Mouse (Mus musculus) myocyte (in vitro differentiated cells): ENCODE data around the gene Nsun2. TPM values are rescaled to one million over a fixed set of nuclear protein-coding genes. Genes with fewer than 3 reads are reported as not detected.

ENCODE experiments used
- H3K27me3 ChIP-seq: one replicate; pipeline ENCODE4 v1.6.1; 2011; ENCODE audit not compliant: control insufficient read depth, insufficient read depth, insufficient read length
- H3K36me3 ChIP-seq: one replicate; pipeline ENCODE4 v1.6.1; 2011; ENCODE audit not compliant: control insufficient read depth, insufficient read depth
- H3K4me2 ChIP-seq: one replicate; pipeline ENCODE4 v1.6.1; 2011; ENCODE audit warnings: low read depth, control low read depth
- H3K4me3 ChIP-seq: one replicate; pipeline ENCODE4 v1.5.1; 2011; ENCODE audit warnings: mild to moderate bottlenecking, control low read depth, moderate library complexity
- H3K79me2 ChIP-seq: one replicate; pipeline ENCODE4 v1.6.1; 2011; ENCODE audit not compliant: control insufficient read depth, insufficient read depth
- H3ac ChIP-seq: one replicate; pipeline ENCODE4 v1.6.1; 2011; ENCODE audit not compliant: control insufficient read depth, insufficient read length
- CEBPB ChIP-seq: IDR thresholded peaks from 2 replicates; pipeline ENCODE4 v1.6.1; 2011; ENCODE audit warnings: mild to moderate bottlenecking, moderate library complexity; ENCODE audit not compliant: poor library complexity, insufficient read depth, severe bottlenecking
- E2F4 ChIP-seq: IDR thresholded peaks from one replicate; pipeline ENCODE4 v1.6.1; 2011; ENCODE audit warnings: mild to moderate bottlenecking, control low read depth, moderate library complexity; ENCODE audit not compliant: insufficient read depth
- MAX ChIP-seq: IDR thresholded peaks from one replicate; pipeline ENCODE4 v1.6.1; 2011; ENCODE audit warnings: low read depth, mild to moderate bottlenecking, control low read depth
- MYOD1 ChIP-seq, 3 experiments: IDR thresholded peaks; one replicate each; pipeline ENCODE4 v1.6.1; 2011; ENCODE audit warnings: control low read depth in 2 of 3, low read depth in 2 of 3, mild to moderate bottlenecking in 2 of 3, moderate library complexity in 1 of 3; ENCODE audit not compliant: insufficient read length in 2 of 3, control insufficient read depth in 1 of 3
- MYOG ChIP-seq, 3 experiments: IDR thresholded peaks; one replicate each; pipeline ENCODE4 v1.6.1; 2011; ENCODE audit warnings: control low read depth in 2 of 3, low read depth in 2 of 3, mild to moderate bottlenecking in 2 of 3; ENCODE audit not compliant: insufficient read length in 2 of 3, control insufficient read depth in 1 of 3, insufficient read depth in 1 of 3
- POLR2A ChIP-seq: IDR thresholded peaks from one replicate; pipeline ENCODE4 v1.6.1; 2011; ENCODE audit warnings: low read depth, mild to moderate bottlenecking, control low read depth, moderate library complexity; ENCODE audit not compliant: insufficient read length
- POLR2AphosphoS2 ChIP-seq: IDR thresholded peaks from one replicate; pipeline ENCODE4 v1.6.1; 2011; ENCODE audit warnings: low read depth, control low read depth; ENCODE audit not compliant: insufficient read length
- REST ChIP-seq: IDR thresholded peaks from one replicate; pipeline ENCODE4 v1.6.1; 2011; ENCODE audit warnings: mild to moderate bottlenecking, control low read depth, moderate library complexity; ENCODE audit not compliant: insufficient read depth, insufficient read length
- SRF ChIP-seq: IDR thresholded peaks from one replicate; pipeline ENCODE4 v1.6.1; 2011; ENCODE audit warnings: low read depth; ENCODE audit not compliant: control insufficient read depth, insufficient read length
- TCF12 ChIP-seq: IDR thresholded peaks from one replicate; pipeline ENCODE4 v1.6.1; 2011; ENCODE audit warnings: mild to moderate bottlenecking, control low read depth; ENCODE audit not compliant: poor library complexity, insufficient read depth, severe bottlenecking
- TCF3 ChIP-seq: IDR thresholded peaks from one replicate; pipeline ENCODE4 v1.6.1; 2011; ENCODE audit warnings: low read depth, control low read depth; ENCODE audit not compliant: insufficient read length
- USF1 ChIP-seq: IDR thresholded peaks from one replicate; pipeline ENCODE4 v1.6.1; 2011; ENCODE audit warnings: low read depth, mild to moderate bottlenecking, control low read depth, moderate library complexity
- polyA plus RNA-seq: library from polyadenylated mRNA; unstranded; fragments of >200 nt; fragmentation: generic; extraction: Trizol; gene quantifications from one replicate; pipeline ENCODE4 v1.2.1, GENCODE M21; 2012; ENCODE audit warnings: missing spikeins

Gene Nsun2
- polyA plus RNA-seq, 1 experiment, result 60.4 TPM

GRCm38 (mm10) chr13:69608734-69609133 is 75.2 kb downstream of the Nsun2 start:
- H3K4me3 ChIP-seq, result no peak overlapping the region
- H3K27me3 ChIP-seq, result no peaks in the 10 kb centered on the region
- H3K79me2 ChIP-seq, result peaks cover 18% of the 10 kb centered on the region
- H3ac ChIP-seq, result no peak overlapping the region
- no peak overlapping the region for H3K4me2 ChIP-seq
- TF ChIP-seq POLR2A (no peak), TCF12 (no peak), POLR2AphosphoS2 (no peak), USF1 (no peak), SRF (no peak), REST (no peak), TCF3 (no peak), CEBPB (no peak), E2F4 (no peak)
- H3K36me3 ChIP-seq, result no peaks in the 10 kb centered on the region

- peak overlapping the region; percentile 91 for H3K4me2 ChIP-seq
- peaks cover 15% of the 10 kb centered on the region for H3K36me3 ChIP-seq
- peaks cover 29% of the 10 kb centered on the region for H3K79me2 ChIP-seq
- H3ac ChIP-seq, result peak overlapping the region; percentile 56
- TF ChIP-seq E2F4, result no peak
- no peak for TF ChIP-seq POLR2AphosphoS2
- no peak for TF ChIP-seq MYOG (IDR thresholded peaks at IDR 0.05; ENCODE audit: control insufficient read depth in 1 of 3, insufficient read depth in 1 of 3, insufficient read length in 2 of 3, low read depth in 2 of 3)
- no peak for TF ChIP-seq USF1
- TF ChIP-seq TCF3, result no peak
- no peak for TF ChIP-seq TCF12
- TF ChIP-seq SRF, result no peak
- no peak for TF ChIP-seq CEBPB
- TF ChIP-seq MAX, result no peak
- TF ChIP-seq MYOD1 (IDR thresholded peaks at IDR 0.05; ENCODE audit: control insufficient read depth in 1 of 3, insufficient read length in 2 of 3, low read depth in 2 of 3), result no peak
- no peak for TF ChIP-seq REST
- TF ChIP-seq POLR2A, result no peak
- H3K27me3 ChIP-seq, result no peaks in the 10 kb centered on the region
- peak overlapping the region; percentile 74 for H3K4me3 ChIP-seq
These were observed 77.3 kb downstream of the Nsun2 start for GRCm38 (mm10) chr13:69610751-69611397.

GRCm38 (mm10) chr13:69611398-69612174 is 78.0 kb downstream of the Nsun2 start, which contains the start of gene Srd5a1:
TSS of gene Srd5a1 (minus strand) at chr13:69611442.
- Histone ChIP-seq H3K79me2 (peaks cover 29% of the 10 kb centered on the region), H3K4me3 (peak within 1 kb of the TSS; percentile 74), H3K36me3 (peaks cover 20% of the 10 kb centered on the region), H3K27me3 (no peaks in the 10 kb centered on the region), H3K4me2 (peak within 1 kb of the TSS; percentile 91), H3ac (peak within 1 kb of the TSS; percentile 56)
- TF ChIP-seq USF1 (no peak), SRF (no peak), POLR2AphosphoS2 (peak; percentile 87), TCF12 (no peak), CEBPB (no peak), TCF3 (no peak), E2F4 (no peak), REST (peak; percentile 13), MYOG (IDR thresholded peaks at IDR 0.05; ENCODE audit: control insufficient read depth in 1 of 3, insufficient read depth in 1 of 3, insufficient read length in 2 of 3, low read depth in 2 of 3) (peak in 2 of 3 experiments; percentile 8 to 47), POLR2A (peak; percentile 94), MYOD1 (IDR thresholded peaks at IDR 0.05; ENCODE audit: control insufficient read depth in 1 of 3, insufficient read length in 2 of 3, low read depth in 2 of 3) (peak in 1 of 3 experiments; percentile 34), MAX (peak; percentile 100)

- Histone ChIP-seq H3ac (peak overlapping the region; percentile 56), H3K4me3 (peak overlapping the region; percentile 74), H3K36me3 (peaks cover 24% of the 10 kb centered on the region), H3K27me3 (no peaks in the 10 kb centered on the region), H3K79me2 (peaks cover 29% of the 10 kb centered on the region), H3K4me2 (peak overlapping the region; percentile 86)
- TF ChIP-seq MYOG (IDR thresholded peaks at IDR 0.05; ENCODE audit: control insufficient read depth in 1 of 3, insufficient read depth in 1 of 3, insufficient read length in 2 of 3, low read depth in 2 of 3) (no peak), MYOD1 (IDR thresholded peaks at IDR 0.05; ENCODE audit: control insufficient read depth in 1 of 3, insufficient read length in 2 of 3, low read depth in 2 of 3) (no peak), MAX (no peak), POLR2AphosphoS2 (no peak), E2F4 (no peak), TCF12 (no peak), CEBPB (no peak), REST (no peak), SRF (no peak), USF1 (no peak), POLR2A (no peak), TCF3 (no peak)
These were observed 78.6 kb downstream of the Nsun2 start for GRCm38 (mm10) chr13:69612175-69612544.
